27 mouse cellular contexts compared by ENCODE assay signal in genomic region chr10:93541585-93541984, GRCm38 (mm10). TPM values are rescaled to one million over a fixed set of nuclear protein-coding genes. Genes with fewer than 3 reads are reported as not detected.
DNase-seq lines count a peak whose midpoint lies in the region; ATAC-seq lines count a peak whose summit lies in the region.
"Had no signal": no experiment of that assay in that cellular context is flagged by ENCODE, and none has a peak within 500 bp of the region (broad histone marks: within the 10 kb centered on the region; RNA-seq: fewer than 3 reads in every experiment).

No protein-coding gene starts in this region.

- ATAC-seq in inflammation-experienced regulatory T-cells, adult 6 months, result peak; percentile 22
- ATAC-seq: forebrain, embryonic 16.5 days; intestine, embryonic 15.5 days; midbrain, embryonic 15.5 days had no signal

- intact Hi-C loops in heart, postnatal 36 days (cut with DNase I), result loop anchor here (10.0 kb wide), 1 partner anchor 477 kb away; no protein-coding TSS in a partner anchor

- peak; percentile 30 for DNase-seq in thymus, postnatal 0 days (ENCODE audit: low spot score)
- no peak for DNase-seq in thymus, postnatal 36 days
- peak; percentile 50 for DNase-seq in MEL-GATA-1-ER (ENCODE audit: extremely low read depth, low read depth)
- no peak for DNase-seq in right cerebral cortex, postnatal 10 days (ENCODE audit: low spot score in 2 of 2)
- DNase-seq in gastrocnemius, postnatal 25 days, result no peak
- no peak for DNase-seq in heart, postnatal 36 days
- DNase-seq in embryo, embryonic 11 days, result no peak
- DNase-seq: adrenal gland, adult 8-10 months; cerebellum, adult 18-20 months; cerebellum, postnatal 25 days; gastrocnemius, postnatal 36 days; kidney, postnatal 4 days; lung, postnatal 36 days; thymus, postnatal 14 days had no signal

RNA-seq across cellular contexts. Expression of gene Ccdc38, which starts 1.2 kb away (rescaled TPM):
- polyA plus RNA-seq in thymus, postnatal 0 days (2015; fragmentation: Nextera tagmentation; extraction: Ambion mirVana), result 0.27 and 0.50 TPM in 2 replicates
- 1 to 10 TPM; 3.2 to 6.6 (median 3.3) TPM for polyA plus RNA-seq in inflammation-experienced regulatory T-cells, adult 6 months (2017; shearing (Covaris generic))
- total RNA-seq in gastrocnemius, postnatal 25 days (2021), result not detected
- total RNA-seq in heart, postnatal 36 days (2021), result not detected
- total RNA-seq: heart, adult 8-10 months; heart, postnatal 25 days; left cerebral cortex, adult 18-20 months; left cerebral cortex, postnatal 25 days had no signal
- polyA plus RNA-seq: small intestine, adult 2 months had no signal

RNA-seq across cellular contexts. Expression of gene Amdhd1, which starts 1.8 kb away (rescaled TPM):
- polyA plus RNA-seq in thymus, postnatal 0 days (2015; fragmentation: Nextera tagmentation; extraction: Ambion mirVana), result 0.30 and 0.34 TPM in 2 replicates
- 1 to 10 TPM in 2 of 3 experiments, under 1 TPM in 1; 0.68 to 1.4 (median 1.1) TPM for polyA plus RNA-seq in inflammation-experienced regulatory T-cells, adult 6 months (2017; shearing (Covaris generic))
- total RNA-seq in gastrocnemius, postnatal 25 days (2021), result not detected
- not detected for total RNA-seq in heart, postnatal 36 days (2021)
- total RNA-seq: gastrocnemius, postnatal 36 days; heart, adult 8-10 months; heart, postnatal 25 days had no signal

RNA-seq across cellular contexts. Expression of gene Snrpf, which starts 47.9 kb away (rescaled TPM):
- 170 and 188 TPM in 2 replicates for polyA plus RNA-seq in thymus, postnatal 0 days (2015; fragmentation: Nextera tagmentation; extraction: Ambion mirVana)
- polyA plus RNA-seq in inflammation-experienced regulatory T-cells, adult 6 months (2017; shearing (Covaris generic)), result 10 to 100 TPM; 55.6 to 90.0 (median 74.2) TPM
- 1 to 10 TPM; 8.0 to 8.7 TPM for total RNA-seq in gastrocnemius, postnatal 25 days (2021)
- 10 to 100 TPM in 1 of 2 experiments, 1 to 10 TPM in 1; 7.4 to 11.5 TPM for total RNA-seq in heart, postnatal 36 days (2021)

RNA-seq across cellular contexts. Expression of gene Hal, which starts 53.0 kb away (rescaled TPM):
- 4.2 and 5.5 TPM in 2 replicates for polyA plus RNA-seq in thymus, postnatal 0 days (2015; fragmentation: Nextera tagmentation; extraction: Ambion mirVana)
- 1 to 10 TPM in 2 of 3 experiments, not detected in 1; 1.2 to 2.7 TPM for polyA plus RNA-seq in inflammation-experienced regulatory T-cells, adult 6 months (2017; shearing (Covaris generic))
- under 1 TPM; 0.21 to 0.33 TPM for total RNA-seq in gastrocnemius, postnatal 25 days (2021)
- under 1 TPM; 0.14 to 0.41 TPM for total RNA-seq in heart, postnatal 36 days (2021)
- total RNA-seq: left cerebral cortex, adult 18-20 months; left cerebral cortex, postnatal 25 days had no signal
- polyA plus RNA-seq: heart, embryonic 14.5 days; hindbrain, embryonic 14.5 days; kidney, embryonic 14.5 days; lung, embryonic 15.5 days had no signal

Comparison
In these comparisons a context has a peak if more than half of its experiments do, and no peak if none do; other contexts are left out.
1. DNase-seq: peak in thymus, postnatal 0 days (single experiment) and MEL-GATA-1-ER (single experiment); none in thymus, postnatal 36 days (0 of 2), right cerebral cortex, postnatal 10 days (0 of 2), gastrocnemius, postnatal 25 days (single experiment), heart, postnatal 36 days (0 of 2) and embryo, embryonic 11 days (single experiment).